Mouse (Mus musculus): ENCODE data around the gene Traf3ip3. TPM values are rescaled to one million over a fixed set of nuclear protein-coding genes. Genes with fewer than 3 reads are reported as not detected.

Gene Traf3ip3
- polyA plus RNA-seq, 1 experiment from 2014 or later = 10.2 TPM

GRCm38 (mm10) chr1:193128055-193128454 lies 73.4 kb downstream of the Traf3ip3 start:
- Histone ChIP-seq H3K9ac (no peak overlapping the region), H3K4me1 (replicated peaks) (peaks cover 28% of the 10 kb centered on the region), H3K4me2 (no peak overlapping the region), H3K27me3 (no peaks in the 10 kb centered on the region), H3K27ac (replicated peaks) (no peak overlapping the region), H3K4me3 (replicated peaks) (no peak overlapping the region), H3K9me3 (replicated peaks) (no peaks in the 10 kb centered on the region), H3K36me3 (replicated peaks) (peaks cover 38% of the 10 kb centered on the region)
- ATAC-seq (ENCODE audit: insufficient read depth) = no peak
- WGBS (ENCODE audit: insufficient replicate concordance) = 82% methylated on average over 6 of the region's 6 CpGs

GRCm38 (mm10) chr1:193125835-193126234 lies 75.7 kb downstream of the Traf3ip3 start:
- no peak overlapping the region for H3K4me3 ChIP-seq (replicated peaks)
- WGBS (ENCODE audit: insufficient replicate concordance) = 69% methylated on average over 4 of the region's 4 CpGs
- H3K27me3 ChIP-seq = no peaks in the 10 kb centered on the region
- H3K36me3 ChIP-seq (replicated peaks) = peaks cover 60% of the 10 kb centered on the region
- no peak overlapping the region for H3K4me2 ChIP-seq
- H3K4me1 ChIP-seq (replicated peaks) = peaks cover 22% of the 10 kb centered on the region
- ATAC-seq (ENCODE audit: insufficient read depth) = no peak
- no peak overlapping the region for H3K27ac ChIP-seq (replicated peaks)
- no peaks in the 10 kb centered on the region for H3K9me3 ChIP-seq (replicated peaks)
- no peak overlapping the region for H3K9ac ChIP-seq

Other genes with a start within 250 kb of the Traf3ip3 start
- 5.8 and 6.1 TPM in 2 replicates for gene Syt14, start 165.9 kb downstream of the Traf3ip3 start, polyA plus RNA-seq (2015; fragmentation: Nextera tagmentation; extraction: Ambion mirVana)
- 1.8 and 2.7 TPM in 2 replicates for gene Diexf, start 71.4 kb downstream of the Traf3ip3 start, polyA plus RNA-seq (2015; fragmentation: Nextera tagmentation; extraction: Ambion mirVana)
- gene Irf6, start 48.6 kb downstream of the Traf3ip3 start, polyA plus RNA-seq (2015; fragmentation: Nextera tagmentation; extraction: Ambion mirVana) = 2.4 and 2.6 TPM in 2 replicates
- gene A130010J15Rik, start 33.7 kb downstream of the Traf3ip3 start, polyA plus RNA-seq (2015; fragmentation: Nextera tagmentation; extraction: Ambion mirVana) = 3.8 and 3.9 TPM in 2 replicates
- 0.63 and 0.75 TPM in 2 replicates for gene Lamb3, start 6.0 kb upstream of the Traf3ip3 start, polyA plus RNA-seq (2015; fragmentation: Nextera tagmentation; extraction: Ambion mirVana)
- 12.7 and 19.5 TPM in 2 replicates for gene Hsd11b1, start 62.4 kb upstream of the Traf3ip3 start, polyA plus RNA-seq (2015; fragmentation: Nextera tagmentation; extraction: Ambion mirVana)
- 105 and 146 TPM in 2 replicates for gene G0s2, start 71.5 kb upstream of the Traf3ip3 start, polyA plus RNA-seq (2015; fragmentation: Nextera tagmentation; extraction: Ambion mirVana)
- 0.31 and 0.41 TPM in 2 replicates for gene Camk1g, start 168.6 kb upstream of the Traf3ip3 start, polyA plus RNA-seq (2015; fragmentation: Nextera tagmentation; extraction: Ambion mirVana)